Comparison of ENCODE assay signal across 9 mouse cellular contexts in genomic region chr4:145199982-145200699, GRCm38 (mm10). TPM values are rescaled to one million over a fixed set of nuclear protein-coding genes. Genes with fewer than 3 reads are reported as not detected.
DNase-seq lines count a peak whose midpoint lies in the region; ATAC-seq and TF ChIP-seq lines count a peak whose summit lies in the region.
"Had no signal": no experiment of that assay in that cellular context is flagged by ENCODE, and none has a peak within 500 bp of the region (broad histone marks: within the 10 kb centered on the region; RNA-seq: fewer than 3 reads in every experiment).

No protein-coding gene starts in this region.

- no peaks in the 10 kb centered on the region for H3K4me1 ChIP-seq in midbrain, embryonic 11.5 days (ENCODE audit: control insufficient read depth, insufficient read depth, low read length)
- H3K4me1 ChIP-seq in midbrain, embryonic 10.5 days: no peaks in the 10 kb centered on the region
- peaks cover 7% of the 10 kb centered on the region; the same call in 1 of the 2 replicates for H3K4me1 ChIP-seq in bone marrow, adult 2 months (ENCODE audit: control insufficient read depth, insufficient read depth, low read length)
- H3K4me1 ChIP-seq in heart, embryonic 16.5 days (ENCODE audit: control insufficient read depth, insufficient read depth, low read length): peaks cover 14% of the 10 kb centered on the region
- H3K4me1 ChIP-seq in liver, embryonic 11.5 days (replicated peaks; ENCODE audit: control insufficient read depth, insufficient read depth, low read length): peaks cover 32% of the 10 kb centered on the region
- no peaks in the 10 kb centered on the region for H3K4me1 ChIP-seq in midbrain, postnatal 0 days (ENCODE audit: insufficient read depth, low read length)

- H3K4me3 ChIP-seq in midbrain, embryonic 11.5 days (ENCODE audit: low read depth, low read length): no peak overlapping the region
- H3K4me3 ChIP-seq in midbrain, embryonic 10.5 days: no peak overlapping the region
- no peak overlapping the region for H3K4me3 ChIP-seq in bone marrow, adult 2 months (replicated peaks; ENCODE audit: control insufficient read depth, low read depth, low read length)
- H3K4me3 ChIP-seq in heart, embryonic 16.5 days (ENCODE audit: low read length): no peak overlapping the region
- H3K4me3 ChIP-seq in liver, embryonic 11.5 days (ENCODE audit: low read depth, low read length): no peak overlapping the region
- no peak overlapping the region for H3K4me3 ChIP-seq in midbrain, postnatal 0 days (ENCODE audit: low read depth, low read length)
- H3K4me3 ChIP-seq: embryonic facial prominence, embryonic 15.5 days had no signal

- H3K4me2 ChIP-seq in midbrain, embryonic 11.5 days: no peak overlapping the region
- H3K4me2 ChIP-seq in heart, embryonic 16.5 days (ENCODE audit: low read depth, low read length): peak overlapping the region; percentile 29
- peak overlapping the region; percentile 55 for H3K4me2 ChIP-seq in liver, embryonic 11.5 days
- no peak overlapping the region for H3K4me2 ChIP-seq in midbrain, postnatal 0 days (ENCODE audit: low read depth, low read length, poor library complexity, severe bottlenecking)
- H3K4me2 ChIP-seq: embryonic facial prominence, embryonic 15.5 days had no signal

- no peaks in the 10 kb centered on the region for H3K36me3 ChIP-seq in midbrain, embryonic 11.5 days (ENCODE audit: control insufficient read depth, insufficient read depth, low read length)
- no peaks in the 10 kb centered on the region for H3K36me3 ChIP-seq in midbrain, embryonic 10.5 days
- H3K36me3 ChIP-seq in heart, embryonic 16.5 days (ENCODE audit: control insufficient read depth, insufficient read depth): no peaks in the 10 kb centered on the region
- H3K36me3 ChIP-seq in liver, embryonic 11.5 days (ENCODE audit: control insufficient read depth, insufficient read depth, low read length): no peaks in the 10 kb centered on the region
- H3K36me3 ChIP-seq in midbrain, postnatal 0 days (ENCODE audit: insufficient read depth, low read length): no peaks in the 10 kb centered on the region
- H3K36me3 ChIP-seq: embryonic facial prominence, embryonic 15.5 days had no signal

- H3K27ac ChIP-seq in midbrain, embryonic 11.5 days (ENCODE audit: low read depth, low read length): no peak overlapping the region
- no peak overlapping the region for H3K27ac ChIP-seq in midbrain, embryonic 10.5 days (replicated peaks)
- peak overlapping the region; percentile 52 for H3K27ac ChIP-seq in bone marrow, adult 2 months (ENCODE audit: control insufficient read depth, insufficient read depth, low read depth, low read length, poor library complexity)
- peak overlapping the region; percentile 66 for H3K27ac ChIP-seq in heart, embryonic 16.5 days (ENCODE audit: low read length)
- H3K27ac ChIP-seq in liver, embryonic 11.5 days (ENCODE audit: low read depth, low read length): peak overlapping the region; percentile 92
- H3K27ac ChIP-seq in midbrain, postnatal 0 days (ENCODE audit: low read depth, low read length): no peak overlapping the region
- H3K27ac ChIP-seq: embryonic facial prominence, embryonic 15.5 days had no signal

- 51% methylated on average over 11 of the region's 11 CpGs for WGBS in midbrain, embryonic 11.5 days
- WGBS in midbrain, embryonic 10.5 days: 57% methylated on average over 11 of the region's 11 CpGs
- WGBS in bone marrow, adult 2 months: 7% methylated on average over 11 of the region's 11 CpGs
- WGBS in heart, embryonic 16.5 days: 15% methylated on average over 11 of the region's 11 CpGs
- WGBS in liver, embryonic 11.5 days: 10% methylated on average over 11 of the region's 11 CpGs
- WGBS in midbrain, postnatal 0 days: 51% methylated on average over 11 of the region's 11 CpGs

- TF ChIP-seq POLR2A in bone marrow, adult 2 months (IDR thresholded peaks at IDR 0.05; ENCODE audit: borderline replicate concordance, control insufficient read depth, low read depth, low read length): no peak

- DNase-seq in midbrain, embryonic 11.5 days (ENCODE audit: low spot score, missing footprints): peak; percentile 81
- DNase-seq in midbrain, embryonic 10.5 days (ENCODE audit: low spot score): no peak
- peak; percentile 74 for DNase-seq in liver, embryonic 11.5 days (ENCODE audit: low spot score)
- peak; percentile 45 to 63 for DNase-seq in spleen, postnatal 10 days (ENCODE audit: low spot score in 2 of 2)
- no peak for DNase-seq in urinary bladder, postnatal 4 days (ENCODE audit: low spot score in 2 of 2)
- no peak for DNase-seq in midbrain, postnatal 0 days (ENCODE audit: low spot score)

- H3K9me3 ChIP-seq in midbrain, embryonic 11.5 days (ENCODE audit: control insufficient read depth, low read length): no peaks in the 10 kb centered on the region
- H3K9me3 ChIP-seq in midbrain, embryonic 10.5 days (replicated peaks): no peaks in the 10 kb centered on the region
- no peaks in the 10 kb centered on the region for H3K9me3 ChIP-seq in heart, embryonic 16.5 days (replicated peaks; ENCODE audit: control insufficient read depth, low read length)
- no peaks in the 10 kb centered on the region for H3K9me3 ChIP-seq in liver, embryonic 11.5 days (ENCODE audit: control insufficient read depth, low read length)
- no peaks in the 10 kb centered on the region for H3K9me3 ChIP-seq in midbrain, postnatal 0 days (ENCODE audit: low read length)
- H3K9me3 ChIP-seq: embryonic facial prominence, embryonic 15.5 days had no signal

- TF ChIP-seq CTCF in bone marrow, adult 2 months (IDR thresholded peaks at IDR 0.05; ENCODE audit: control insufficient read depth, insufficient read depth, low read length): no peak
- no peak for TF ChIP-seq CTCF in midbrain, postnatal 0 days (IDR thresholded peaks at IDR 0.05)

- H3K27me3 ChIP-seq in midbrain, embryonic 11.5 days (ENCODE audit: control insufficient read depth, insufficient read depth, low read length): no peaks in the 10 kb centered on the region
- H3K27me3 ChIP-seq in midbrain, embryonic 10.5 days (ENCODE audit: low read depth, poor library complexity, severe bottlenecking): no peaks in the 10 kb centered on the region
- H3K27me3 ChIP-seq in heart, embryonic 16.5 days (ENCODE audit: control insufficient read depth, insufficient read depth, low read length): no peaks in the 10 kb centered on the region
- H3K27me3 ChIP-seq in liver, embryonic 11.5 days (replicated peaks; ENCODE audit: control insufficient read depth, insufficient read depth, low read length): no peaks in the 10 kb centered on the region
- no peaks in the 10 kb centered on the region for H3K27me3 ChIP-seq in midbrain, postnatal 0 days (ENCODE audit: insufficient read depth, low read length)
- H3K27me3 ChIP-seq: embryonic facial prominence, embryonic 15.5 days had no signal

- no peak overlapping the region for H3K9ac ChIP-seq in midbrain, embryonic 11.5 days (ENCODE audit: low read length)
- H3K9ac ChIP-seq in heart, embryonic 16.5 days (ENCODE audit: low read length): no peak overlapping the region
- H3K9ac ChIP-seq in liver, embryonic 11.5 days (ENCODE audit: low read depth, low read length): peak overlapping the region; percentile 64
- H3K9ac ChIP-seq in midbrain, postnatal 0 days (replicated peaks; ENCODE audit: low read length, poor library complexity, severe bottlenecking): no peak overlapping the region
- H3K9ac ChIP-seq: embryonic facial prominence, embryonic 15.5 days had no signal

- ATAC-seq in midbrain, embryonic 11.5 days (ENCODE audit: low FRiP score): no peak
- ATAC-seq in heart, embryonic 16.5 days (replicated peaks; ENCODE audit: extremely low read depth, insufficient read depth, low FRiP score): peak; percentile 55
- peak; percentile 91 for ATAC-seq in liver, embryonic 11.5 days (replicated peaks; ENCODE audit: low FRiP score)
- ATAC-seq in midbrain, postnatal 0 days (ENCODE audit: low FRiP score): no peak

RNA-seq across cellular contexts. Expression of gene Vps13d, which starts 5.3 kb away (rescaled TPM):
- polyA plus RNA-seq in midbrain, embryonic 11.5 days (2014; fragmentation: Nextera tagmentation; extraction: Ambion mirVana): 8.2 and 8.7 TPM in 2 replicates
- polyA plus RNA-seq in midbrain, embryonic 10.5 days (2016; fragmentation: Nextera tagmentation; extraction: Ambion mirVana): 3.0 and 3.4 TPM in 2 replicates
- 18.2 and 35.3 TPM in 2 replicates for polyA plus RNA-seq in bone marrow, adult 2 months (2011; ENCODE audit: insufficient read depth, insufficient read length, low replicate concordance, missing spikeins)
- polyA plus RNA-seq in heart, embryonic 16.5 days (2015; fragmentation: Nextera tagmentation; extraction: Ambion mirVana): 7.6 and 9.0 TPM in 2 replicates
- 7.4 and 11.7 TPM in 2 replicates for polyA plus RNA-seq in liver, embryonic 11.5 days (2014; fragmentation: Nextera tagmentation; extraction: Ambion mirVana)
- total RNA-seq in midbrain, postnatal 0 days (2014; rRNA removed): 35.6 and 36.5 TPM in 2 replicates
- polyA plus RNA-seq in midbrain, postnatal 0 days (2015; fragmentation: Nextera tagmentation; extraction: Ambion mirVana): 7.8 and 9.1 TPM in 2 replicates

RNA-seq across cellular contexts. Expression of gene Tnfrsf1b, which starts 46.5 kb away (rescaled TPM):
- polyA plus RNA-seq in midbrain, embryonic 11.5 days (2014; fragmentation: Nextera tagmentation; extraction: Ambion mirVana): 1.9 and 2.4 TPM in 2 replicates
- polyA plus RNA-seq in midbrain, embryonic 10.5 days (2016; fragmentation: Nextera tagmentation; extraction: Ambion mirVana): 2.6 and 3.0 TPM in 2 replicates
- 3.6 and 14.0 TPM in 2 replicates for polyA plus RNA-seq in bone marrow, adult 2 months (2011; ENCODE audit: insufficient read depth, insufficient read length, low replicate concordance, missing spikeins)
- 4.1 and 5.2 TPM in 2 replicates for polyA plus RNA-seq in heart, embryonic 16.5 days (2015; fragmentation: Nextera tagmentation; extraction: Ambion mirVana)
- 5.7 and 6.5 TPM in 2 replicates for polyA plus RNA-seq in liver, embryonic 11.5 days (2014; fragmentation: Nextera tagmentation; extraction: Ambion mirVana)
- 7.1 and 7.5 TPM in 2 replicates for total RNA-seq in midbrain, postnatal 0 days (2014; rRNA removed)
- polyA plus RNA-seq in midbrain, postnatal 0 days (2015; fragmentation: Nextera tagmentation; extraction: Ambion mirVana): 2.6 and 2.8 TPM in 2 replicates

Comparison
In these comparisons a context has a peak if more than half of its experiments do, and no peak if none do; other contexts are left out.
1. DNase-seq: peak in midbrain, embryonic 11.5 days (single experiment), liver, embryonic 11.5 days (single experiment) and spleen, postnatal 10 days (2 of 2); none in midbrain, embryonic 10.5 days (single experiment), urinary bladder, postnatal 4 days (0 of 2) and midbrain, postnatal 0 days (single experiment).
2. ATAC-seq: peak in heart, embryonic 16.5 days (single experiment) and liver, embryonic 11.5 days (single experiment); none in midbrain, embryonic 11.5 days (single experiment) and midbrain, postnatal 0 days (single experiment).
3. H3K27ac ChIP-seq: peak in bone marrow, adult 2 months (single experiment), heart, embryonic 16.5 days (single experiment) and liver, embryonic 11.5 days (single experiment); none in midbrain, embryonic 11.5 days (single experiment), midbrain, embryonic 10.5 days (single experiment) and midbrain, postnatal 0 days (single experiment).
4. H3K4me2 ChIP-seq: peak in heart, embryonic 16.5 days (single experiment) and liver, embryonic 11.5 days (single experiment); none in midbrain, embryonic 11.5 days (single experiment) and midbrain, postnatal 0 days (single experiment).